Mouse (Mus musculus): ENCODE results near the gene Zfp511. TPM values are rescaled to one million over a fixed set of nuclear protein-coding genes. Genes with fewer than 3 reads are reported as not detected.

The Zfp511 gene
- total RNA-seq, 2 experiments from 2014 or later, result 6.9 to 7.4 TPM

DNA sequence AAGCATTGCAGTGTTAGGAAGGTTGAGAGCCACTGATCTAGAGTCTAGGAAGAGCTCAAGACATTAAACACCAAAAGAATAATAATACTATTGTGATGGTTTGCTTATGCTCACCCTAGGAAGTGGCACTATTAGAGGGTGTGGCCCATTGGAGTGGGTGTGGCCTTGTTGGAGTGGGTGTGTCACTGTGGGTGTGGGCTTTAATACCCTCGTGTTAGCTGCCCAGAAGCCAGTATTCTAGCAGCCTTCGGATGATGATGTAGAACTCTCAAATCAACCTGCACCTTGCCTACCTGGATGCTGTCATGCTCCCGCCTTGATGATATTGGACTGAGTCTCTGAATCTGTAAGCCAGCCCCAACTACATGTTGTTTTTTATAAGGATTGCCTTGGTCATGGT lies 6.5 kb downstream of the Zfp511 start:
- intact Hi-C loops (cut with DNase I; ENCODE audit: low total_unique reads), result no loop called here
- DNase-seq, result no peak

DNA sequence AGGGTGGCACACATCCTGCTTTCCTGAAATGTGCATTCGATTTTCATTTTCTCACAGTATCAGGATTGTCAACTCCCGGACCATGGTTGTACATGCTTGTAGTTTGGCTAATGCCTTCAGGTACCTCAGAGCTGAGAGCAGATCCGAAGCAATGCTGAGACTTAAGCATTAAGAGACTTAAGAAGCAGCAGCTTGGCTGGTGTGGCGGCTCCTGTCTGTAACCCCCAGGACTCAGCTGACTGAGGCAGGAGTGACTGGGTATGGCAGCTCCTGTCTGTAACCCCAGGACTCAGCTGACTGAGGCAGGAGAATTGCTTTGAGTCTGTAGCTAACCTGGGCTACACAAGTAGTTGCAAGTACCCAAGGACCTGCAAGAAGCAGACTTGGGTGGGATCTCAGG lies 9.4 kb downstream of the Zfp511 start:
- no peak for DNase-seq
- intact Hi-C loops (cut with DNase I; ENCODE audit: low total_unique reads), result no loop called here

DNA sequence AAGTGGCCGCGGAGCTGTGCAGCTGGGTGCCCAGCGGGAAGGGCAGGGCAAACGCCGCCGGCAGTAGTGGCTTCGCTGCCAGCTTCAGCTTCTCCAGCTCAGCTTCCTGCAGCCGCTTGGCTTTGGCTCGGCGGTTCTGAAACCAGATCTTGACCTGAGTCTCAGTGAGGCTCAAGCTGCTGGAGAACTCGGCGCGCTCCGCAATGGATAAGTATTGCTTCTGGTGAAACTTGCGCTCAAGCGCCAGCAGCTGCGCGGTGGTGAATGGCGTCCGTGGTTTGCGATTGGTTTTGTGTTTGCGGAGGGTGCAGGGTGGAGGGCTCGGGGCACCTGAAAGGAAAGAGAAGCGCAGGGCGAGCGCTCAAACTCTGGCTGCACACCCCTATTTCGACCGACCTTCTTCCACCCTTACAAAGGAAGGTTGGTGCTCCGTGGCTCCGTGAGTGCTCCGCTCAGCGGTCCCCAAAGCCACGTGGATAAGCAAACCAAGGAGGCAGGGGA lies 11.7 kb downstream of the Zfp511 start:
- intact Hi-C loops (cut with DNase I; ENCODE audit: low total_unique reads), result no loop called here
- DNase-seq, result no peak

DNA sequence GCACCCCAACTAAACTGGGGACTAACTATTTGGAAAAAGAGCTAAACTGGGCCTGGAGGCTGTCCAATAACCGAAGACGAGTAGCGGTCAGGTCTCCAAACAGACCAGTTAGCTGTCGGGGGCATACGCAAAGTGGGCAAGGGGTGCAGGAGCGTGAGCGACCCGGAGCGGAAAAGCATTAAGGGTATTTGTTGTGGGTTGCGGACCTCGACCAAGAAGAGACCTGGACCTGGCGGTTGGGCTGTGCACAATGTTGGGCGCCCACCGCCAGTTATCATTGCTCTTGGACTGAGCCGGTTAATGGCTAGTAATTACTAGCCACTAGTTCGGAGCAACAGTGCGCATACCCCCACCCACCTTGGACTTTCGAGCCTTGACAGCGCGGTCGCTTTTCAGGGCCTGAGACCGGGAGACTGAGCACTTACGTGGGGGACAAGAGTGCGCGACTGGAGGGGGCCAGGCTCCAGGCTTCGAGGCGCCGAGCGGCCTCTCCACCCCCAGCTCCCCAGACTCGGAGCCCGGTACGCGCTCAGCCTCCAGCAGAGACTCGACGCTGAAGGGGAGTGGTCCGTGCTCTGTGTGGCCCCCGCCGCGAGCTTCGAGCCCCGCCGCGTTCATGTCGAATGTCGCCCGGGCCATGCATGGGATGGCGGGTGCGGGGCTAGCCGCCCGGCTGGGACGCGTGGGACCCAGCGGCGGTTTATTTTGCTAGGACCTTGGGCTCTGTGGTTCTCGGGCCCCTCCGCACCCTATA lies 12.3 kb downstream of the Zfp511 start, which contains the start of gene Msx3:
Gene Msx3 (minus strand): TSS at position 729 of the 754 bp plus-strand sequence.
- intact Hi-C loops (cut with DNase I; ENCODE audit: low total_unique reads), result no loop called here
- no peak for DNase-seq

DNA sequence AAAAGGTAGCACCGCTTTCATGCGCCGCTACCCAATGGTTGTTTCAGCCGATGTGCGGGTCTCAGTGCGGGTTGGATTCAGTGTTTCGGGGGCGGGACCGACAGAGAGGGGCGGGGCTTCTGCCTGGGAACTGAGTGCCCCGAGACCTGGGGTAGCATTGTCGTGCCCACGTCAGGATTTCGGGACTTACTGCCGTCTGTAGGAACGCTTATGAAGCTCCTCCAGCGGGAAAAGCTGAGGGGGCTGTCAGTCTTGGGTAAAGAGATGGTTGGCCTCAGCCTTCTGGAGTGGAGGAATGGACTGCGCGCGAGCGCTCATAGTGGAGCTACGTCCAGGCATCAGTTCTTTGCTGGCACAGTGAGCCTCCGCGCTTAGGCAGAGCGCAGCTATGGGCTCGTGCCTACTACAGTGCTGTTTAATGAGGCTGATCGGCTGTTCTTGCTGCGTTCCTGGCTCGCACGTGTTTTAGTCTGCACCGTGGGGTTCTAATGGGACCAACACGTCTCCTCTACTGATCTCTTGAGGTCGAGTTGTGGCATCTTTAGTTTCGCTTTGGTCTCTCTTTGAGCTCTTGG lies 13.0 kb downstream of the Zfp511 start:
- no peak for DNase-seq
- intact Hi-C loops (cut with DNase I; ENCODE audit: low total_unique reads), result no loop called here

DNA sequence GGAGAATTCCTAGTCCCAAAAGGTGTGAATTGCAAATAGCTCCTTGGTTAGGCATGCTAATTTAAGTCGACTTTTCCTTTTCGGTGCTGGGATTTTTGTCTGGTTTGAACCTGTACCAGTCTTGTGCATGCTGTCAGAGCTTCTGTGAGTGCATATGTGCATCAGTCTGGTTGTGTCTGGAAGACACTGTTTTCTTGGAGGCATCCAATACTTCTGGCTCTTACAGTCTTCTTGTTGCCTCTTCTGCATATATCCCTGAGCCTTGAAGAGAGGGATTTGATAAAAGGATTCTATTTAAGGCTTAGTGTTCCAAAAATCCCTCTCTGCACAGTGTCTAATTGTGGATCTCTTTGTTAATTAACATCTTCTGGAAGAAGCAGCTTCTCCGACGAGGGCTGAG lies 17.9 kb downstream of the Zfp511 start:
- intact Hi-C loops (cut with DNase I; ENCODE audit: low total_unique reads), result no loop called here
- no peak for DNase-seq

DNA sequence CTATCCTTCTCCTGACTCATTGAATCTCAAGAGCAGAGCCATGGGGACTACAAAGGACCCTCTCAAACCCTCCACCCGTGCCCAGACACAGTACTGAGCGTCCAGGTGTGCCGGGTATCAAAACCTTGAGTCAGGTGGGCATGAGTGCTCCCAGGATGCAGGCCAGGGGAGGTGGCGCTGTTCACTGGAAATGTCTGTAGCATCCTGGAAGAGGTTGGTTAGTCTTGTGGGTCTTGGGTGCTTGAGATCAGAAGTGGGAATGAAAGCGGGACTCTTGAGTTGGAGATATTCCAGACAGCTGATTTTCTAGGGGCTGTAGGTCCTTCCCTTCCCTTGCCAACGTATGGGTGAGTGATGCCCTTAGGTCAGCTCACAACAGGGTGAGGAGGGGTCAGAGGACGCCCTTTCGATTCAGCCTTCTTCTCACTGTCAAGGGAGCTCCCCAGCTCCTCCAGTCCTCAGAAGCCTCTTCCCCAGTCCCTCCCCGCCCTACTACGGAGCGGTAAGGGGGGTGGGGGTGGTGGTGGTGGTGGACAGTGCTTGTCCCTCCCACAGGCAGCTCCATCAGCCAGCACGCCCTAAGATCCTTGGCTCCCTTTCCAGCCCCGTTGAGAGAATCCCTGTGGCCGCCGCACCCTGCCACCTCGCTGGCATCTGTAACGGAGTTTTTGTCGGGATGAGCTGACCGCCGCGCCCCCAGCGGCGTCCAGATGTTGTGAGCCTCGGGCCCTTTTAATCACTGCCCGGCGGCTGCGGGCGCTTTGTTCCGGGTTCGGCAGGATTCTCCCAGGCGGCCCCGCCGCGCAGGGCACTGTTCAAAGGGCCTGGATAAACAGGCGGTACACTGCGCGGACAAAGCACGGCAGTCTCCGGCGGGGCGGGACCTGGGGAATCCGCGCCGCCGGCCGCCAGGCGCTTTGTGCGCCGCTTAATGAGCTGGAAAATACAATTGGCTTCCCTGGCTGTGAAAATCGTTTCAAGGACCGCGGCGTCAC lies 21.5 kb downstream of the Zfp511 start:
- intact Hi-C loops (cut with DNase I; ENCODE audit: low total_unique reads), result no loop called here
- peak; percentile 24 for DNase-seq

DNA sequence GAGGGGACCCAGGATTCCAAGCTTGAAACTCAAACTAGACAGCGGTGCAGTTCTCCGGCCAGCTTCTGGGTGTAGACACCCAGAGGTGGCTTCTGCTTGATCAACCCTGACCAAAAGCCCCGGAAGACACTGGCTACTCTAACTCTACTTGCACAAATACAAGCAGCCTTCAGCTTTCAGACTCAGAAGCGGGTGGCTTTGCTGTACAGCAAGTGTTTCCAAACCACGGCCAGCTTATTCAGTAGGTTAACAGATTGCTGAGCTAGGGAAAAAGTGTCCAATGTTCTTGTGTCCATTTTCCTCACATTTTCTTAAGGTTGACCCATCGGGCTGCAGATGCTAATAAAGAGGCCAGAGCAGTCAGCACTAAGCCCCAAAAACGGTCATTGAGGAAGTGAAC lies 22.3 kb downstream of the Zfp511 start:
- intact Hi-C loops (cut with DNase I; ENCODE audit: low total_unique reads), result no loop called here

DNA sequence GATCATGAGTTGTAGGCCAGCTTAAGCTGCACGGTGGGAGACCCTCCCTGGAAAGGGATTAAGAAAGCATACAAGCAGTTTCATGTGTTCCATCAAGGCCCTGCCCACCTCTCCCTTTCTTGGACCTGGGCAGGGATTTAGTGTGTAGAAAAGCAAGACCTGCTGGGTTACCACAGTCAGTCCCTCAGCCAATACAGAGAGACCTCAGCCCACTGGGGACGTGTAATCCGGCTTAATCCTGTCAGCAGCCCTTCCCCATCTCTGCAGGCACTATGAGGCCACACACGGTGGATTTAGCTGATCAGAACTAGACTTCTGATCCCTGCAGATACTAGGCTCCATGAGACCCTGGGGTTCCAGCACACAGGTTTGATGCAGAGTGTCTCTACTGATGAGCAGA lies 23.4 kb downstream of the Zfp511 start:
- intact Hi-C loops (cut with DNase I; ENCODE audit: low total_unique reads), result no loop called here

More for the DNA sequence above, 22.3 kb downstream of the Zfp511 start:
- DNase-seq, result no peak

DNA sequence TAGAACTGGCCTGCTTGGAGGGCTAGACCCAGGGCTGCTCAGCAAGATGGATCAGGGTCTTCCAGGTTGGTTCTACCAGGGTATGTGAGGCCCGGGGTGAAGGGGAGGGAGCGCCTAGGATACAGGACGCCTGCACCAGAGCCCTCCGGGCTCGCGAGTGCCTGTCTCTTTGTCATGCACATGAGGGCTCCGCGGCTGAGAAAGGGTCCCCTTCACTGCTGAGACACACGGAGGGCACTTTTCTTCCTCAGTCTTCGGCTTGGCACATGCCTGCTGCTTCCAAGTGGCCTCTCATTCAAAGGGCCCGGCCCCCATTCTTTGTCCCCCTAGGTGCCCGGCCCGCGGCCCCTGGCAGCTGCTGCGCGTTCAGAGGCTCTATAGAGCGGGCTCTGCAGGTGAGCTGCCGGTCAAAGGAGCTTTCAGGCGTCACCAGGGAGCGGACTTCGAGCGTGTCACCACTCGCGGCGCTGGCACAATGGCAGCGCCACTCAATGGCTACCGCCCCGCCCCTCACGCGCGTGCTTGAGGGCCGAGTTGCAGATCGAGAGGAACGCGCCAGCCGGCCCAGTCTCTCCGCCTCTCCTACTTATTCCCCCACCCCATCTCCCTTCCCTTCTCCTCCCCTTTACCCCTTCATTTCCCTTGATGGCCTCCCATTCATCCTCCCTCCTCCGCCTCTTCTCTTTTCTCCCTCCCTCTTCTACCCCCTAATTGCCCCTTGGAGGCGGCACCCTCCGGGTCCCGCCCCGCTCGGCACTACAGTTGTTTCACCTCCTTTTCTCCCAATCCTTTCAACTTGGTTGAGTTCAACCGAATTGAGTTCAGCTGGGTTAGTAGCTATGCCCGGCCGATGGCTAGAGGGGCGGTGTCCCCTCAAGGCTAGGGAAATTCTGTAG lies 25.0 kb downstream of the Zfp511 start:
- intact Hi-C loops (cut with DNase I; ENCODE audit: low total_unique reads), result loop anchor here (5.0 kb wide), 1 partner anchor 94 kb away; no protein-coding TSS in a partner anchor
- no peak for DNase-seq

More for the DNA sequence above, 23.4 kb downstream of the Zfp511 start:
- DNase-seq, result no peak

DNA sequence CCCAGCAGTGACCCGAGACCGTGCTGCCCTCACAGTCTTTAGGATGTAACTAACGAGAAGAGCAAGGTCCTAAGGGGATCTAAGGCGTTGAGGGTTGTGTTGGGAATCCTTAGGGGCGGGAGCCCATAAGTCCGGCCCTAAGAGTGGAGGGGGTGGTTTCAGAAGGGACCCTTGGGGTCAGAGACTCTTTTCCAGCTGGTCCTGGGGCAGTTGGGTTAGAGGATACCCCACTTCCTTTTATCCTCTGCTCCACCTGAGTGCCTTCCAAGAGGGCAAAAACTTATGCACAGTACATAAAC lies 25.6 kb downstream of the Zfp511 start:
- DNase-seq, result no peak
- intact Hi-C loops (cut with DNase I; ENCODE audit: low total_unique reads), result loop anchor here (5.0 kb wide), 1 partner anchor 94 kb away; no protein-coding TSS in a partner anchor

DNA sequence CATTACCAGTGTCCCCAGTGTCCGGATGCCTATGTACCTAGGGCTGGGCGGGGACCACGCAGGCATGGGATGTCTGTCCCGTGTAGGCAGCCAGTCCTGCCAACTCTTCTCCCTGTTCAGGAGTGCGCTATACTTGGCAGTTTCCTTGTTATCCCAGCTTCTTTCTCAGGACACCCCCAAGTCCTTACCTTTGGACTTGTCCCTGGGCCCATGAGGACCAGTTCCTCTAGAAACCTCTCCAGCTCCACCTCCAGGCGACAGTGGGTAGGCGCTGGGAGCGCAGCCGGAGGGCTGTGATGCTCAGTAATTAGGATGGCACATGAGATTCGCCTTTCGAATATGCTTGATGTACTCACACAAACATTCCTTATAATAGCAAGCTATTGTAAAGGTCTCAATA lies 26.1 kb downstream of the Zfp511 start:
- no peak for DNase-seq
- intact Hi-C loops (cut with DNase I; ENCODE audit: low total_unique reads), result loop anchor here (5.0 kb wide), 1 partner anchor 95 kb away; no protein-coding TSS in a partner anchor

DNA sequence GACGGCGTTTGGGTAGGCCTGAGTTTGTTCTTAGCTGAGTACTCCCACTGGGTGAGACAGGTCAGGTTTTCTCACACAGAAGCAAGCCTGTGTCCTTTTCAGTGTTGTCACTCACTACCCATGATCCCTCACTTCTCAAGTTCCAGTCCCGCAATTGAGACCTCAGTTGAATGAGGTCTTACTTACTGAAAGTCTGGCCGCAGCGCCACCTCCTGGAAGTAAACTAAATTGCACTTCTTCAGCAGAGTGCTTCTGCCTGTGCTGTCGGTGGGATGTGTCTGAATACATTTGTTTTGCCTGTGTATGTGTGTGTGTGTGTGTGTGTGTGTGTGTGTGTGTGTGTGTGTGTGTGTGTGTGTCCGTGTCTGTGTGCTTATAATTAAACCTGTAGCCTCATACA lies 26.9 kb downstream of the Zfp511 start:
- DNase-seq, result peak; percentile 55
- intact Hi-C loops (cut with DNase I; ENCODE audit: low total_unique reads), result loop anchor here (5.0 kb wide), 1 partner anchor 96 kb away; no protein-coding TSS in a partner anchor

DNA sequence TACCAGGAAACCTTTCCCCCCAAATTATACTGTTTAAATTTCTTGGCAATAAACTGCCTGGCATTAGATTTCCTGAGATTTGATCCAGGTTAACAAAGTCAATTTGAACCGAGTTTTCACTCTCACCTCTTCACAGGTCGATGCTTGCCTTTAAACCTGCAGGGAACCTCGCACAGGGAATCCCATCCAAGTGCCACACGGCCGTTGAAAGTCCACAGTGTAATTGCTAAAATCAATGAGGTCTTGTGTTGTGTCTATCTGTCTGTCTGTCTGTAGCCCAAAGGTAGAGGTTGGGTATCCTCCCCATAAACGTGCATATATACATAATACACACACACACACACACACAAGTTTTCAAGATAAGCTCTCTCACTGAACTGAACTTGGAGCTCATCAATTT lies 31.2 kb downstream of the Zfp511 start:
- intact Hi-C loops (cut with DNase I; ENCODE audit: low total_unique reads), result no loop called here
- no peak for DNase-seq

DNA sequence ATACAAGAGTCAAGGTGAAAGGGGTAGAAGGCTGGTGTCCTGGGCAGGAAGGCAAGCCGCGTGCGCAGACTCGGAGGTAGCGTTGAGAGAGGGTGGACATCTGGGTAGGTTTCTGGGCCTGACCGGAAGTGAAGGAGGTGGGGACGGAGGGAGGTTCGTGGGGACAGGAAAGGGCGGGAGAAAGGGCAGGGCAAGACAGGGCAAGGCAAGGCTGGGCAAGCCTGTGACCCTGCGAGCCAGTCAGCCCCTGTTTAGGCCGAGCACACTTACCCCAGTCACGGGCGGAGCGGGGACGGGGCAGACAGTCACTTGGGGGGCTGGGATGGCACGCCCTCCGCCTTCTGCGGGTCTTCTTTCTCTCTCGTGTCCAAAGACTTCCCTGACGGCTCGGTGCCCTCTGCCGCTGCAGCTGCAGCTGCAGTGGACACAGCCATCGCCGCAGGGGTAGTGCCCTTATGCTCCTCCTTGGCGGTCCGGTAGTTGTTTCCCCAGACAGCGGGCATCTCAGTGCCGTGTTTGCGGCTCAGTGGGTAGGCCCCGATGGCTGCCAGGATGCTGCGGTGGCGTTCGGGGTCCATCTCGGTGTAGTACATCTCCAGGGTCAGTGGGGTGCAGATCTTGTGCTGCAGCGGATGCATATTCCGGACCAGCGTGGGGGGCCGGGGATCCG lies 34.0 kb downstream of the Zfp511 start:
- no peak for DNase-seq
- intact Hi-C loops (cut with DNase I; ENCODE audit: low total_unique reads), result no loop called here

DNA sequence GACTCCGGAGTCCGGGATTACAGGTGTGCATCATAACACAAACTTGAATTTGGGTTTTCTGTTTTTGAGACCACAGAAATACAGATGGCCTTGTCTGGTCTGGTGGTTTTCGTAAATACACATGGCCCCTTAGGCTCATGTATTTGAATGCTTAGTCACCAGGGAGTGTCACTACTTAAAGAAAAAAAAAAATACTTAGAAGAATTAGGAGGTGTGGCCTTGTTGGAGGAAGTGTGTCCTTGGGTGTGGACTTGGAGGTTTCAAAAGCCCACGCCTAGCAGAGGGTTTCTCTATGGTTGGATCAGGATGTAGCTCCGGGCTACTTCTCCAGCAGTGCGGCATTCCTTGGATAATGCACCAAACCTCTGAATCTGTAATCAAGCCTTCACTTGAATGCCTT lies 41.5 kb downstream of the Zfp511 start:
- no peak for DNase-seq
- intact Hi-C loops (cut with DNase I; ENCODE audit: low total_unique reads), result loop anchor here (2.0 kb wide), 1 partner anchor 67 kb away; no protein-coding TSS in a partner anchor

DNA sequence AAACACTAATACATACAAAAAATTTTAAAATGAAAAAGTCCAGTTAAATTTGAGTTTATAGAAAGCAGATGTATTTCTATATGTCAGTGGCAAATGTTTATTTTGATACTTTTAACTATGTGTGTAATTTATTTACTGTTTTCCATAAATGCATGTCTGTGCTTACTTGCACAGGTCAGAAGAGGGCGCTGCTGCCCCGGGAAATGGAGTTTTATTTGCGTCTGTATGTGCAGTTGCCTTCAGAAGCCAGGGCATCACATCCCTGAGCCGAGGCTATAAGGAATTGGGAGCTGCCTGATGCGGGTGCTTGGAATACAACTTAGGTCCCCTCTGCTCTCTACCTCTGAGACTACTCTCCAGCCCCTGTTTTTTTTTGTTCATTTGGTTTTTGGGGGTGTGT lies 42.5 kb downstream of the Zfp511 start:
- DNase-seq, result peak; percentile 53
- intact Hi-C loops (cut with DNase I; ENCODE audit: low total_unique reads), result no loop called here

DNA sequence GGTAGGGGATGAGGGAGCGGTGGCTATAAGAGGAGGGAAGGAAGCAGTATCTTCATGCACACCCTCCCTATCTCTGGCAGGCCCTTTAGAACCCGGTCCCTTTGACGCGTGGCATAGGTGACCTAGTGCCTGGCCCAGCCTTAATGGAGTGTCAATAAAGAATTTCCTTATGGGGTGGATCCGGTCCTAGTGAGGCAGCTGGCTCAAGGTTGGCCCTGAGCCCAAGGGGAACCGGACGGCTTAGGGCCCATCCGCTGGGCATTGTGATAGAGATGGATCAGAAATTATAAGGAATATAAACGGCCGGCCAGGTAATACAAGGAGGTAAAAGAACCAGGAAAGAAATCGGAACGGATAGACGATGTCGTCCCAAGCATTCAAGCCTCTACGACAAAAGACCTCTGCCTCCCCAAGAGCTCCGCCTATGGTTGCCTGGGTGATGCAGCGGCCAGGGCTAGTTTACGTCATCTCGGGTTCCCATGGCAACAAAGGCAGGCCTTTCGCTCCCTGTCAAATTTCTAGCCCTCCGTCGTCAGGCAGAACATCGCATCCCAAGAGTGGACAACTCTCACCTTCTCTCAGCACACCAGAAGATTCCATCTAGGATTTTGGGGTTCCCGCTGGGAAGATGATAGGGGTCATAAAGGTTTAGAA lies 44.4 kb downstream of the Zfp511 start:
- intact Hi-C loops (cut with DNase I; ENCODE audit: low total_unique reads), result no loop called here
- peak; percentile 40 for DNase-seq
